Mouse (Mus musculus) cerebellum, adult 2 months (tissue): ENCODE data around the gene A130010J15Rik.

ENCODE experiments used
- CTCF ChIP-seq: fragments of 200-500 bp; IDR thresholded peaks from 2 replicates; pipeline ENCODE4 v1.5.1; 2011; ENCODE audit warnings: low read depth, mild to moderate bottlenecking, control low read depth, low read length, moderate library complexity, borderline replicate concordance; ENCODE audit not compliant: insufficient read depth
- POLR2A ChIP-seq: fragments of 200-500 bp; IDR thresholded peaks from 2 replicates; pipeline ENCODE4 v1.6.1; 2011; ENCODE audit warnings: low read length, control low read depth, borderline replicate concordance; ENCODE audit not compliant: insufficient read depth

- TF ChIP-seq CTCF: no peak
- TF ChIP-seq POLR2A: no peak
These were observed 11.3 kb upstream of the A130010J15Rik start for GRCm38 (mm10) chr1:193156316-193157110.
